Mouse (Mus musculus): ENCODE data around the gene Sfmbt2. TPM values are rescaled to one million over a fixed set of nuclear protein-coding genes. Genes with fewer than 3 reads are reported as not detected.

Sfmbt2 gene
- 0.30 and 0.35 TPM in 2 replicates for polyA plus RNA-seq (2012)

DNA sequence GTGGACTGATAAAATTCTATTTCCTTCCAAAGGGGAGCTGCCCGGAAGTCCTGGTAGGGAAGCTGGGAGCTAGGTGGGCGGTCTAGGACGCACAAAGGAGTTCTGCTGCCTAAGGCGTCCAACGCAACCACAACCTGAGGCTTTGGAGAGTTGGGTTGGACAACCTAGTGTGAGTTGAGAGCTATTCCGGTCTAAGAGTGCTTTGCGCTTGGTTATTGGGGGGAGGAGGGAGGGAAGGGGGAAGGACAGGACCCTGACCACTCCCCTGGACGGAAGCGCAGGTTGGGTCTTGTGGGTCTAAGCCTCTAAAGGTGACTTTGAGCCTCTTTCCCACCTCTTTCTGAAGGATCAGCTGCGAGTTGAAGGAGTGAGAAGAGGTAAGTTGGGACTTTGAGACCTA is at the start of gene Sfmbt2:
Sfmbt2 (plus strand) TSS at position 335 of the 400 bp plus-strand sequence.

Other genes with a start within 250 kb of the Sfmbt2 start
- not detected in 2 replicates for gene Itih2, start 239.1 kb upstream of the Sfmbt2 start, polyA plus RNA-seq (2012)
- 1.5 and 2.7 TPM in 2 replicates for gene Itih5, start 216.9 kb upstream of the Sfmbt2 start, polyA plus RNA-seq (2012)

All from megakaryocyte-erythroid progenitor cell, adult 5 weeks (primary cell).